Mouse (Mus musculus) cerebral cortex, adult 2 months (tissue): ENCODE data around the gene Gm49393.

Source experiments
- WGBS: fragments of 180-500 bp; shearing (Covaris S2); methylation state at CpG from one replicate; pipeline ENCODE4 v1.1.7; 2018; 5-methylcytosine and 5-hydroxymethylcytosine counted together

Gm49393 gene

GRCm38 (mm10) chr13:60935490-60935889 lies at the start of gene Gm49393:
Gm49393 (minus strand) TSS chr13:60935590.
- 61% methylated on average over 2 of the region's 2 CpGs for WGBS

GRCm38 (mm10) chr13:60972319-60972718 lies 36.9 kb upstream of the Gm49393 start:
- WGBS = 77% methylated on average over 4 of the region's 4 CpGs

GRCm38 (mm10) chr13:60963985-60964384 lies 28.6 kb upstream of the Gm49393 start:
- WGBS = 30% methylated on average over 5 of the region's 5 CpGs

GRCm38 (mm10) chr13:60961706-60962105 lies 26.3 kb upstream of the Gm49393 start:
- WGBS = 71% methylated on average over 5 of the region's 5 CpGs

GRCm38 (mm10) chr13:60941884-60942283 lies 6.5 kb upstream of the Gm49393 start, which contains the start of gene Tpbpa:
Tpbpa (minus strand) TSS chr13:60941984.
- WGBS = 77% methylated on average over 3 of the region's 3 CpGs

GRCm38 (mm10) chr13:60936500-60936901 lies 1.1 kb upstream of the Gm49393 start, which contains the start of the genes Gm49391 and Ctla2a:
Gm49391 (minus strand) TSS chr13:60936571.
Ctla2a (minus strand) TSS chr13:60936625.
- WGBS = 56% methylated on average over 5 of the region's 5 CpGs

- 79% methylated on average over 2 of the region's 2 CpGs for WGBS
Measured at GRCm38 (mm10) chr13:60904780-60905179, 30.6 kb downstream of the Gm49393 start, which contains the start of gene Tpbpb. Tpbpb (minus strand) TSS chr13:60904880.

- WGBS = 85% methylated on average over 3 of the region's 3 CpGs
Measured at GRCm38 (mm10) chr13:60897328-60897727, 38.1 kb downstream of the Gm49393 start, which contains the start of gene Ctla2b. Ctla2b (minus strand) TSS chr13:60897447.

- WGBS = 80% methylated on average over 8 of the region's 8 CpGs
Measured at GRCm38 (mm10) chr13:60896794-60897193, 38.6 kb downstream of the Gm49393 start, which contains the start of gene Gm49392. Gm49392 (minus strand) TSS chr13:60896894.

- 91% methylated on average over 1 of the region's 1 CpGs for WGBS
Measured at GRCm38 (mm10) chr13:60892301-60892700, 43.1 kb downstream of the Gm49393 start.

- 62% methylated on average over 1 of the region's 1 CpGs for WGBS
Measured at GRCm38 (mm10) chr13:60864281-60864680, 71.1 kb downstream of the Gm49393 start, which contains the start of gene 4930486L24Rik. 4930486L24Rik (minus strand) TSS chr13:60864475.

- 77% methylated on average over 4 of the region's 4 CpGs for WGBS
Measured at GRCm38 (mm10) chr13:60848241-60849120, 86.9 kb downstream of the Gm49393 start.

GRCm38 (mm10) chr13:60843153-60843552 lies 92.2 kb downstream of the Gm49393 start:
- WGBS = 76% methylated on average over 8 of the region's 8 CpGs

GRCm38 (mm10) chr13:60842703-60843102 lies 92.7 kb downstream of the Gm49393 start:
- WGBS = 70% methylated on average over 6 of the region's 6 CpGs

GRCm38 (mm10) chr13:60839353-60839902 lies 96.0 kb downstream of the Gm49393 start:
- 68% methylated on average over 2 of the region's 2 CpGs for whole genome bisulfite sequencing

GRCm38 (mm10) chr13:60826052-60826451 lies 109.3 kb downstream of the Gm49393 start:
- WGBS = 61% methylated on average over 3 of the region's 3 CpGs

- WGBS = 83% methylated on average over 3 of the region's 3 CpGs
Measured at GRCm38 (mm10) chr13:60820486-60821175, 114.8 kb downstream of the Gm49393 start.

- WGBS = 18% methylated on average over 7 of the region's 7 CpGs
Measured at GRCm38 (mm10) chr13:60819469-60819868, 115.9 kb downstream of the Gm49393 start.

GRCm38 (mm10) chr13:60813722-60814121 lies 121.7 kb downstream of the Gm49393 start:
- WGBS = 58% methylated on average over 1 of the region's 1 CpGs

GRCm38 (mm10) chr13:60812768-60813167 lies 122.6 kb downstream of the Gm49393 start:
- WGBS = 94% methylated on average over 6 of the region's 6 CpGs

GRCm38 (mm10) chr13:60809690-60810089 lies 125.7 kb downstream of the Gm49393 start:
- WGBS = 69% methylated on average over 2 of the region's 2 CpGs
